Mouse (Mus musculus) frontal cortex, adult 2 months (tissue): Measurements from ENCODE around the gene Dhcr24. TPM values are rescaled to one million over a fixed set of nuclear protein-coding genes. Genes with fewer than 3 reads are reported as not detected.
A peak's percentile ranks its signal among the peaks of the same experiment; 100 is the strongest.

Experiments
- DNase-seq, 2 experiments: peaks; one replicate each; pipeline ENCODE4 v3.0.0; 2022; ENCODE audit warnings: low spot score in 1 of 2; ENCODE audit errors: extremely low spot score in 1 of 2
- polyA plus RNA-seq: library from polyadenylated mRNA; depleted of rRNA; stranded (reverse); fragments of >200 nt; gene quantifications from 2 replicates; pipeline ENCODE4 v1.2.3, GENCODE M21; 2012

Dhcr24 gene
- polyA plus RNA-seq, 1 experiment, result 77.0 TPM

GRCm38 (mm10) chr4:106559343-106560212 lies 1.3 kb upstream of the Dhcr24 start:
- no peak for DNase-seq

- no peak for DNase-seq
These were observed 509 bp upstream of the Dhcr24 start for GRCm38 (mm10) chr4:106560213-106560845.

GRCm38 (mm10) chr4:106562006-106562405 lies 1.2 kb downstream of the Dhcr24 start:
- DNase-seq, result no peak

GRCm38 (mm10) chr4:106562837-106563790 lies 2.3 kb downstream of the Dhcr24 start:
- no peak for DNase-seq

GRCm38 (mm10) chr4:106564161-106564560 lies 3.3 kb downstream of the Dhcr24 start:
- DNase-seq, result no peak

GRCm38 (mm10) chr4:106569680-106570079 lies 8.8 kb downstream of the Dhcr24 start:
- no peak for DNase-seq

GRCm38 (mm10) chr4:106571081-106571724 lies 10.4 kb downstream of the Dhcr24 start:
- DNase-seq, result peak in 1 of 2 experiments; percentile 37

GRCm38 (mm10) chr4:106575022-106575421 lies 14.2 kb downstream of the Dhcr24 start:
- no peak for DNase-seq

- no peak for DNase-seq
These were observed 16.7 kb downstream of the Dhcr24 start for GRCm38 (mm10) chr4:106577511-106577910.

GRCm38 (mm10) chr4:106581176-106581864 lies 20.5 kb downstream of the Dhcr24 start:
- DNase-seq, result peak in 1 of 2 experiments; percentile 48

GRCm38 (mm10) chr4:106581865-106582204 lies 21.0 kb downstream of the Dhcr24 start:
- DNase-seq, result peak in 1 of 2 experiments; percentile 47

- no peak for DNase-seq
These were observed 21.8 kb downstream of the Dhcr24 start for GRCm38 (mm10) chr4:106582428-106583153.

- DNase-seq, result no peak
These were observed 23.8 kb downstream of the Dhcr24 start for GRCm38 (mm10) chr4:106584665-106585064.

GRCm38 (mm10) chr4:106587075-106587474 lies 26.2 kb downstream of the Dhcr24 start:
- no peak for DNase-seq

GRCm38 (mm10) chr4:106590142-106590541 lies 29.3 kb downstream of the Dhcr24 start:
- DNase-seq, result no peak

GRCm38 (mm10) chr4:106590871-106591270 lies 30.0 kb downstream of the Dhcr24 start:
- DNase-seq, result no peak

- DNase-seq, result no peak
These were observed 32.8 kb downstream of the Dhcr24 start for GRCm38 (mm10) chr4:106593636-106594035.

GRCm38 (mm10) chr4:106596200-106596599 lies 35.4 kb downstream of the Dhcr24 start:
- DNase-seq, result no peak

GRCm38 (mm10) chr4:106597055-106597454 lies 36.2 kb downstream of the Dhcr24 start:
- DNase-seq, result no peak
